Mouse (Mus musculus): ENCODE data around the gene Zdhhc15. TPM values are rescaled to one million over a fixed set of nuclear protein-coding genes. Genes with fewer than 3 reads are reported as not detected.
A peak's percentile ranks its signal among the peaks of the same experiment; 100 is the strongest.
"Not testable (repeated sequence)": the region's sequence is repeated elsewhere in the genome, so short reads cannot be mapped to it uniquely, and the experiment has no call there.

Gene Zdhhc15
- total RNA-seq (2021): 1 to 10 TPM; 7.0 to 7.1 TPM
- long read RNA-seq, experiment 1: 0 reads
- long read RNA-seq, experiment 2, full-length matches to known transcripts: 3 of 8 reads
- long read RNA-seq, experiment 2, partial matches to known transcripts: 2 of 8 reads
- long read RNA-seq, experiment 2, other reads (novel, unspliced or antisense): 3 of 8 reads

DNA sequence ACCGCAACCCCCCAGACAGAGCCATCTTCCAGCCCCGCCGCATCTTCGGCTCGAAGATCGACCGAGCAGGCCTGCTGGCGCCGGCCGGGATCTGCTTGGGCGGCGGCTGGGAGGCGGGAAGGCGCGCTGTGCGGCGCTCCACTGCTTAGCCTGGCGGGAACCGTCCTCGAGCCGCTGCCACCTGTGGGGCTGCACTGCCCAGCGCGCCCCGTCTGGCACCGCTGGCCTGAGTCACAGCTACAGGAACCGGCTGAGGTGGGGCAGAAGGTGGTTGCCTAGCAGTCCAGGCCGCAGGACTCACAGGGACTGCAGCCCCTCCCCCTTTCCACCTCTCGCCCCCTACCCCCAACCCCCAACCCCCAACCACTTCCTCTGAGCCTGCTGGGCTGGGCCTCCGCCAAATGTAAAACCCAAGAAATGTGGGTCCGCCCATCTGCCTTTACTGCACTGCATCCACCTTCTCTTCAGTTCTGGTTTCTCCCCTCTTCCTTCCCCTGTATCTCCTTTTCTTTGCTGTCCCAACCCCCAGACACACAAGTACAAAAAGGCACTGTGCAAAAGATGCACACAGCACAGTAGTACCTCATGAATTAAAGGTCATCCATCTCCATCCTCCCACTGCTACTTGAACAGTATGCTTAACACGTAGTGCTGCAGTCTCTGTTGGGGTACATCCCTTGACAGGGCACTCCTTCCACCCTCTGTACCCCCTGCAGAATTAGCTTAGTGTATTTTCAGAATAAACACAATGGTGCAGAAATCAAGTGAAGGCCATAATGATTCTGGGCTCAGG is at the start of gene Zdhhc15:
TSS of gene Zdhhc15 (minus strand) at position 308 of the 793 bp plus-strand sequence.
- peak; percentile 15 to 28 for DNase-seq (ENCODE audit: low spot score in 2 of 2)

DNA sequence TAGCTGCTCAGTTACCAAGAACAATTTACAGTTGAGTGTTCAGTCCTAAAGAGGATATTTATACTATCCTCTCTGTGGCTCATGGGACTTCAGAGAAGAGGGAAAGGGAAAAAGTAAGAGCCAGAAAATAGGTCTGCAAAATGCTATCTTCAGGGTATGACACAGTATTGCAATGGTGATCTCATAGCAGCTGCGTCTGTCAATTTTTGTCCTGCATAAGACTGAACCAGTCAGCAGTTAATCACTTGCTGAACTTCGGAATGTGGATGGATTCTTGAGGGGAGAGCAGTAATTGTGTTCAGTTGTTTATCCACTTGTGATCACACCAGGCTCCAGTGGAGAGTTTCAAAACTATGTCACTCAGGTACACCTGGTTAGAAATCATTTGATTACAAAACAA is 37.1 kb upstream of the Zdhhc15 start:
- DNase-seq (ENCODE audit: low spot score in 2 of 2): no peak

DNA sequence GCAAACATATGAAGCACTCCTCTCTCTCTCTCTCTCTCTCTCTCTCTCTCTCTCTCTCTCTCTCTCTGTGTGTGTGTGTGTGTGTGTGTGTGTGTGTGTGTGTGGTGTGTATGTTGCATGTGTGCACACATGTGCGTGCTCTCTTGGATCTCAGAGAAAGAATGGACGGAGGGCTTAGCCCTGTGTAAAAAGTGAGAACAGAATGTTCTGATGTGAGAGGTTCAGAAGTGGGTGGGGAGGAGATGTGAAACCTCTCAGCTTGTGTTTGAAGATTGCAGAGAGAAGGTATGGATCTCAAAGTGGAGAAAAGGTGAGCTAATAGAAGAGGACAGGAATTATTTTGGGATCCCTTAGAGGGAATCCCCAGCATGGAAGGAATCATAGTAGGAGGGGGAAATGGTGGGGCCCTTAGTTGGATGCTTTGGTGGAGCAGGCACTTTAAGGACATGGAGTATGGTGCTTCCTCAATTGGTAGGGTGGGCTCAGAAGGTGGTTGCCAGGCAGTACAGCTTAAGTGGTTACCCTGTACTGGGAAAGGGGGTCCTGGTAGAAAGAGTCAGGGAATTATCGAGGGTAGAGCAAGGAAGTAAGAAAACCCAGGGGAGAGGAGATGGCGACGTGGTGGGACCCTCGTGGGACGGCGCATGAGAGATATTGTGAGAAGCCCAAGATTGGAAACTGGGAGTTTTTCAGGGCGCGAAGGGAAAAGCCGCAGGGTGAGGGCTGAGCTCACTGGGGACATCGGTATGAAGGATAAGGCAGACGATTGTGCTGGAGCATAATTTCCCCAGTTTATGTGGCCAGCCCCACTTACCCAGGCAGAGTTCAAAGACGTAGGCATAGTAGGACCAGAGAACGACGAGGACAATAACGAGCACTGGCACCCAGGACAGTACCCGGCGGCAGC is 761 bp downstream of the Zdhhc15 start:
- no peak for DNase-seq (ENCODE audit: low spot score in 2 of 2)

DNA sequence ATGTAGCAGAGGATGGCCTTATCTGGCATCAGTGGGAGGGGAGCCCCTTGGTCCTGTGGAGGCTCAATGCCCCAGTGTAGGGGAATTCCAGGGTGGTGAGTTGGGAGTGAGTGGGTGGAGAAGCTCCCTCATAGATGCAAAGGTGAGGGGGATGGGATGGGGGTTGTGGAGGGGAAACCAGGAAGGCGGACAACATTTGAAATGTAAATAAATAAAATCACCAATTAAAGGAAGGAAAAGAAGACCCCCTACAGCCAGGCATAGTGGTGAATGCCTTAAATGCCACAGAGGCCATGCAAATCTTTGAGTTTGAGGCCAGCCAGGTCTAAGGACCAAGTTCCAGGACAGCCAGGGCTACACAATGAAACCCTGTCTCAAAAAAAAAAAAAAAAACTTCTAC is 13.9 kb downstream of the Zdhhc15 start:
- no peak for DNase-seq (ENCODE audit: low spot score in 2 of 2)

DNA sequence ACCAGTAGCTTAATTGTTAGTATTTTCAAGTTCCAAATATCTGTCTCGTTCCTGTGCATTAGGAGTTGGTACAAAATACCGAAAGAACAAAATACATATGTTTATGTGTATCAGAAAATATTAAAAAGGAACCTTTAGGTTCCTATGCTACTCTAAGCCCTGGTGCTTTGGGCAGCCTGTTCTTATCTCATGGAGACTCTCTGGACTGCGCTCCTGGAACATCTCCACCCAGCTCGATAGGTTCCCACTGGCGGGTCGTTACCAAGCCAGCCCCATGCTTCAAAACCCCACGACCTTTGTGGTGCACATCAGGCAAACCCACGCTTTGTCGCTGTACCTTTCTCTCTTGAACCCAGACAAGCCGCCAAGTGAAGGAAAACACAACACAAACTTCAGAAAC is 58.3 kb downstream of the Zdhhc15 start:
- DNase-seq (ENCODE audit: low spot score in 2 of 2): no peak

DNA sequence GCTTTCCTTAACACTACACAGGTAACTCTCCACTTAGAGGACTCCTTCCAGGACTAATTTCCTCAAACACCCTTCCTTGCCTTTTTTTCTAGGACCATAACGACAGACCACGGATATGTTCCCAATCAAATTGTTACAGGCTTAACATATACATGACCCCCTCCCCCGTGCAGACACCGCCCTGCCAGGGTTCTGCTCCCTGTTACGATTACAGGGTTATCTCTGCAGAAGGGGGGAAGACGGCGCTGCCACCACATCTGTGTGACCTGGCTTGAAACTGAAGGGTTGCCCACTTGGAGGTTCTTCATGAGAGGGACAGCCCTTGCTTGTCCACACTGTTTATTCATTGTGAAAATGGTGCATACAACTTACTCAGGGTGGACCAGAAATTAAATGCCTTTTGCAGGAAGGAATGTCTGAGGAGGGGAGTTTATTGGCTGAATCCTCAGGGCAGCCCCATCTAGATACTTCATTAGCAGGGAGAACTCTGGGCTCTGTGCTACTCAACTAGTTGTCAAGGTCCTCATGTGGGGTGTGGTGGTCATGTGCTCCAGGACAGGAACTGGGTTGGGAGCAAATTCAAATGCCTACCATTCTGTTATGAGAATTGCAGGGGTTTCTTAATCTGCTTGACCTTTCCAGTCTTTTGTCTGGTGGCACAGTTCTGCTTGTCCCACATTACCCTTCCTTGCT is 67.0 kb downstream of the Zdhhc15 start:
- DNase-seq (ENCODE audit: low spot score in 2 of 2): not testable (repeated sequence)

DNA sequence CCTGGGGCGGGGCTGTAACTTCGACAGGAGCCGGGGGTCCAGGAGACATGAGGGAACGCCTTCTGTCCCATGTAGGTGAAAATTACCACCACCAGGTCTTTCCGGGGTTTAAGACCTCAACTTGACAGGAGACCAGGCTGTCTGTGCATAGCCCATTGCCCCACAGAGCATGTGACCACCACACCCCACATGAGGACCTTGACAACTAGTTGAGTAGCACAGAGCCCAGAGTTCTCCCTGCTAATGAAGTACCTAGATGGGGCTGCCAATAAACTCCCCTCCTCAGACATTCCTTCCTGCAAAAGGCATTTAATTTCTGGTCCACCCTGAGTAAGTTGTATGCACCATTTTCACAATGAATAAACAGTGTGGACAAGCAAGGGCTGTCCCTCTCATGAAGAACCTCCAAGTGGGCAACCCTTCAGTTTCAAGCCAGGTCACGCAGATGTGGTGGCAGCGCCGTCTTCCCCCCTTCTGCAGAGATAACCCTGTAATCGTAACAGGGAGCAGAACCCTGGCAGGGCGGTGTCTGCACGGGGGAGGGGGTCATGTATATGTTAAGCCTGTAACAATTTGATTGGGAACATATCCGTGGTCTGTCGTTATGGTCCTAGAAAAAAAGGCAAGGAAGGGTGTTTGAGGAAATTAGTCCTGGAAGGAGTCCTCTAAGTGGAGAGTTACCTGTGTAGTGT is 68.5 kb downstream of the Zdhhc15 start:
- not testable (repeated sequence) for DNase-seq (ENCODE audit: low spot score in 2 of 2)

DNA sequence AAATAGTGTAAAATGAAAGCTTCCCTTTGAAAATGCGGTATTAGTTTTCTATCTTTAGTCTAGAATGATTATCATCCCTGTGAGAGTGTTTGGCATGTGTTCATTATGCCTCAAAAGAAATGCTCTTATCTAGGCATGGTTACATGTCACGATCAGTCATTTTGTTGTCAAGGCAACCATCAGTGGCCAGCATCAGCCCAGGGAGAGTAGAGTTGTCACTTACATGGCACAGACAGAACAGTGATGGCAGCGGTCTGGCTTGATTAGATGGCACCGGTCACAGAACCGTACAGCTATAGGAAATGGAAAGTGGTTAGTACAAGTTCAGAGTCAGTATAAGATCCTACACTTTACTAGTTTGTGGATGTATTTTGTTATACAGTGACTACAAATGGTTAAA is 96.9 kb downstream of the Zdhhc15 start:
- DNase-seq (ENCODE audit: low spot score in 2 of 2): no peak

DNA sequence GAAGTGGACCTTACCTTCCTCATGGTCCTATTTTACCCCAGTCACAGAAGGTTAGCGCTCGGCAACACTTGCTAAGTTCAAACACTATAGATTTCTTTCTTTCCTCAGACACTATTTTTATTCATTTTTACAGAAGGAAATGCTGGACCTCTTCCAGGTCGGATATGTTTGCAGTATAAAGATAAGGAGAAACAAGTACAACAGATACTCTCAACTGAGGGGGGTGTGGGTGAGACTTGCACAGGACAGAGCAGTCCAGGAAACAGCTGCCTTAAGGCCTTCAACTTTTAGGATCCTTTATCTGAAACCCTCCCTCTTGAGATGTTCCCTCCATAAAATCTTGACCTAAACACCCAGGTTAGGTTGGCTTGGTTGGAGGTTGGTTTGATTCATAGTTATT is 103.4 kb downstream of the Zdhhc15 start:
- no peak for DNase-seq (ENCODE audit: low spot score in 2 of 2)

DNA sequence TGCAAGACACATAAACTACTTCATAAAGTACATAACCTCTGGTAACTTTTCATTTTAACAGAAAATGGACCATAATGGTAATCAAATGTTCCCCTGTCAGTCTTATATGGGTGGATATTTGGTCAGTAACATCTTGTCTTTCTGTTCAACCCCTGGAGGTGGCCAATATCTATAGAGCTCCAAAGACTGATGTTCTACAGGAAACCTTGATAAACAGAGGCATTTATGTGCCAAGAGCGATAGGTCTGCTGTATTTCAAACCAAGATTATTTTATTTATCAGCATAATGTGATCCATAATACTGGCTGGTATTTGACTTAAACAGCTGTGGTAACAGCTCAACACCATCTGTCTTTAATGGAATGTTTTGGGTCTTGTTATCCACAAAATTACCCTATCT is 125.6 kb downstream of the Zdhhc15 start:
- no peak for DNase-seq (ENCODE audit: low spot score in 2 of 2)

DNA sequence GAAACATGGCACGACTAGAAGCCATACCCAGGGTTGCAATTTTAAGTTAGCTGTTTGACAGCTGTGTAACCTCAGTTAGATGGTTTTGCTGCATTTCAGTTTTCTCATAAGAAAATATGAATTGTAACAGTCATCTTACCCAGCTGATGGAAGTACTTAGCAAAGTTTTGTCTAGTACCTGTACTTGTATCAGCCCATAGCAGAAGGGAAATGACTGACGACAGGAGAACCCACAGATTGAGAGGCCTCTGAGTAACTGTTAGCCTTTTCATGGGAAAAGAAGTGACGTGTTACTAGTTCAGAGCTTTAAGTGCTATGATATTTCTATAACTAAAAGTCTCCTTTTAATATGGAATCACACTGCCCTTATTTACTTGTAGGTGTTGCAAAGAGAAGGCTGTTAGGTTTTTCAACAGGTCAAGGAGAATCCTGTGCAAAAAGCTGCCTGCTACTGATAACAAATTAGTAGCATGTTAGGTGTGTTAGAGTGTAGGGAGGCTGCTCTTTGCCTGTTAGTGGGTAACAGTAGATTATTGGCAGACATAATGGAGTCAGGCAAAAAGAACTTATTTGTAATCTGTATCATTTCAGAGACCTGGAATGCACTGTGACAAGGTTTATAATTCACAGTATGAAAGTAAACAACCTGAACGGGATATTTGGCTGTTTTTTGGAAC is 126.8 kb downstream of the Zdhhc15 start:
- no peak for DNase-seq (ENCODE audit: low spot score in 2 of 2)

DNA sequence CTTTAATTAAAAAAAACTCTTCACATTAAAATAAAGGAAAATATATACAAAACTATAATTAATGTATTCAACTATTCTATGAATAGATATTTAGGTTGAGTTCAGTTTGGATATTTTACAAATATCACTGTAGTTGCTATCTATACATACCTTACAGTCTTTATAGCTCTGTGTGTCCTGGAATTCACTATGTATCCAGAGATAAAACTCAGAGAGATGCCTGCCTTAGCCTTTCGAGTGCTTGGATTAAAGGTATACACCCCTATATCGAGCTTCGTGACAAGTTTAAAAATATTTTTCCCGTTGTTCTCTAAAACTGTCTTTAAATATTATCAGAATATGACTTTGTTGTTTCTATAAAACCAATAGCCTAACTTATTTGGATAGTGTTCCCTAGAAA is 128.2 kb downstream of the Zdhhc15 start:
- DNase-seq (ENCODE audit: low spot score in 2 of 2): no peak

DNA sequence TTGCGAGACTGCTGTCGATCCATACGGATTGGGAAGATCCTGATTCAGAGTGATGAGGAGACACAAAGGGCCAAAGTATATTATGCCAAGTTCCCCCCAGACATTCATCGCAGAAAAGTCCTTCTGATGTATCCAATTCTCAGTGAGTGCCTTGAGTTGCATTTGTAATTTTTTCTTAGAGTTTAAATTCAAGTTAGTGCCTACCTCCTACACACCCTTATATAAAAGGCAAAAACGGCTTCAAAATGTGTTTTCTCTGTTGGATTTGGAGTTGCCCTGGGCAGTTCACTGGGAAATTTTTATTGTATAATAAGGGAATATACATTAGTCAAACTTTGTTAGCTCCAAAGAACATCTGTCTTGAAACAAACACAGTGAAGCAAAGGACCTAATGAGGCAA is 169.1 kb downstream of the Zdhhc15 start:
- DNase-seq (ENCODE audit: low spot score in 2 of 2): no peak

DNA sequence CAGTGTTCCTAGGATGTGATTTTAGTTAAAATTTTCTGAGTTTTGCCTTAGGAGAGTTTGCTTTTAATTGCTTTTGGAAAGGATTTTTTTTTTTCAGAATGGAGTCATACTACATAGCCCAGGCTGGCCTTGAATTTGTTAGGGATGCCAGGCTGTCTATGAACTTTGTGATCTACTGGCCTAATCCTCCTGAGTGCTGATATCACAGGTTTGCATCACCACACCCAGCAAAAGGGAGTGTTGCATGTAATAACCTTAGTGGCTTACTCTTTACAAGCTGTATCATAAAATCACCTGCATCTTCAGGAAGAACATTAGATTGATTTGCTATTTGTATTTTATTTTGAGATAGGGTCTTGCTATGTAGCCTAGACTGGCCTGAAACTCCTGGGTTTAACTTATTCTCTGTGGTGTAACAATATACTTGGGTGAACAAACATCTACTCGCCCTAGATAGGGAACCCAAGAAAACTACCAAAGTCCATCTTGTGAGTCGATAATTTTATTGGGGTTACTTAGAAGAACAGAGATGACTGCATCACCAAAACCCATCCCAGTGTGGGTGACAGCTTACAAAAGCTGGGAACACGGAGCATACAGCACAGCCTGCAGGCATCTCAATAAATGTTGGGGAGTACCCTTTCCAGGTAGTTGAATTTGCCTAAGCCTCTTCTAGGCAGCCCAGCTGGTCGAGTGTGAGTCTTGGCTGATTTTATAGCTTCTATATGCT is 181.1 kb downstream of the Zdhhc15 start:
- no peak for DNase-seq (ENCODE audit: low spot score in 2 of 2)

DNA sequence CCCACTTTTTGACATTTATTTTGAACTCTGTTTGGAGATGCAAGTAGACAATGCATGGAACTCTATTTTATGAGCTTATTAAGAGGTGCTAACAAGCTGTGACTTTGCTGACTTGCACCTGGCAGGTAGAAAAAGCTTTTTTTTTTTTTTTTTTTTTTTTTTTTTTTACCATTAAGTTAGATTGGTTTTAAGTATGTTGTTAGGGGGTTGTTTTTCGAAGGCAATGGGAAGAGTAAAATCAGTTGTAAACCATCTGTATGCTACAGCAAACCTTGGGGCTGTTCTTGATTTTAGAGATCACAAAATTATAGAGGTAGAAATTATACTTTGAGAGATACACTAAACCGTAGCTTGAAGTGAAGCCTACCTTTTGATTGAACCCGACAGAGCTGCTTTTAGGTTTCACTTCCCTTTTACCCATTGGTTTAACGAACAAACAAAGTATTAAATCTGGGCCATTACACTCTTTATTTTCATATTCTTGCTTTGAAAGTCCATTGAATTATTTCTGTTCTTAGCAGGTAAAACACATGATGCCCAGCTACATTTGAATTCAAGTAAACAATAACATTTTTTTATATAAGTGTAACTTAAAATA is 181.9 kb downstream of the Zdhhc15 start:
- DNase-seq (ENCODE audit: low spot score in 2 of 2): no peak

DNA sequence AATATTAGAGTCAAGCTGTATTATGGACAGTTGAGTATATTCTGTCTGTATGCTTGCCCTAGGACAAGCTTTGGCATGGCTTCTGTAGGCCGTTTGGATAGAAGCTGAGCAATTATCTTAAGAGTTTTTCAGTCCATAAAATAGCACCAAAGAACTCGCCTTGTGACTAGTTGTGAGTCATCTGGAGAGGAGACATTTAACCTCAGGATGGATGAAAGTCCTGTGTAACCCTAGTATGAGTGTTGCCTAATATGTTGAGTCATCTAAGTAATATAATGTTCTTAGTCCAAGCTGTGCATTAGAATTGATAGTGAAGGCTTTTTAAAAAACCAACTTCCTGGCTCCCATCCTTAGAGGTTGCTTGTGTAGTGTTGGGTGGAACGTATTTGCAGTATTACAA is 182.8 kb downstream of the Zdhhc15 start:
- no peak for DNase-seq (ENCODE audit: low spot score in 2 of 2)
